Mouse (Mus musculus) embryonic facial prominence, embryonic 12.5 days (tissue): ENCODE measurements around the gene Prss50. TPM values are rescaled to one million over a fixed set of nuclear protein-coding genes. Genes with fewer than 3 reads are reported as not detected.

Source experiments
- ATAC-seq: fragments of 200-750 bp; cut with Nextera tagmentation; 2 replicates; pipeline ENCODE4 v1.8.0; 2017; ENCODE audit not compliant: insufficient number of reproducible peaks, insufficient read depth, low FRiP score, low TSS enrichment
- H3K27ac ChIP-seq: fragments of 300-500 bp; sonication (generic); 2 replicates; pipeline ENCODE4 v1.5.1; 2016; ENCODE audit warnings: mild to moderate bottlenecking
- H3K27me3 ChIP-seq: fragments of 300-500 bp; sonication (generic); 2 replicates; pipeline ENCODE4 v1.6.1; 2016; ENCODE audit warnings: mild to moderate bottlenecking, moderate library complexity
- H3K36me3 ChIP-seq: fragments of 300-500 bp; sonication (generic); 2 replicates; pipeline ENCODE4 v1.6.1; 2016; ENCODE audit warnings: mild to moderate bottlenecking
- H3K4me1 ChIP-seq: fragments of 300-500 bp; sonication (generic); 2 replicates; pipeline ENCODE4 v1.6.1; 2016
- H3K4me2 ChIP-seq: fragments of 300-500 bp; sonication (generic); replicated peaks from 2 replicates; pipeline ENCODE4 v1.6.1; 2016; ENCODE audit warnings: mild to moderate bottlenecking, moderate library complexity
- H3K4me3 ChIP-seq: fragments of 300-500 bp; sonication (generic); 2 replicates; pipeline ENCODE4 v1.5.1; 2016; ENCODE audit warnings: mild to moderate bottlenecking
- H3K9ac ChIP-seq: fragments of 300-500 bp; sonication (generic); 2 replicates; pipeline ENCODE4 v1.6.1; 2016; ENCODE audit warnings: mild to moderate bottlenecking, moderate library complexity
- H3K9me3 ChIP-seq: fragments of 300-500 bp; sonication (generic); 2 replicates; pipeline ENCODE4 v1.6.1; 2016; ENCODE audit warnings: mild to moderate bottlenecking, moderate library complexity
- WGBS: fragments of 180-500 bp; shearing (Covaris S2); methylation state at CpG from one replicate; pipeline ENCODE4 v1.1.7; 2016; 5-methylcytosine and 5-hydroxymethylcytosine counted together
- polyA plus RNA-seq: library from polyadenylated mRNA; unstranded; fragments of >200 nt; fragmentation: Nextera tagmentation; extraction: Ambion mirVana; gene quantifications from 2 replicates; pipeline ENCODE4 v1.2.1, GENCODE M21; 2016

Prss50 gene
- polyA plus RNA-seq, 1 experiment from 2014 or later, result 0.50 TPM

DNA sequence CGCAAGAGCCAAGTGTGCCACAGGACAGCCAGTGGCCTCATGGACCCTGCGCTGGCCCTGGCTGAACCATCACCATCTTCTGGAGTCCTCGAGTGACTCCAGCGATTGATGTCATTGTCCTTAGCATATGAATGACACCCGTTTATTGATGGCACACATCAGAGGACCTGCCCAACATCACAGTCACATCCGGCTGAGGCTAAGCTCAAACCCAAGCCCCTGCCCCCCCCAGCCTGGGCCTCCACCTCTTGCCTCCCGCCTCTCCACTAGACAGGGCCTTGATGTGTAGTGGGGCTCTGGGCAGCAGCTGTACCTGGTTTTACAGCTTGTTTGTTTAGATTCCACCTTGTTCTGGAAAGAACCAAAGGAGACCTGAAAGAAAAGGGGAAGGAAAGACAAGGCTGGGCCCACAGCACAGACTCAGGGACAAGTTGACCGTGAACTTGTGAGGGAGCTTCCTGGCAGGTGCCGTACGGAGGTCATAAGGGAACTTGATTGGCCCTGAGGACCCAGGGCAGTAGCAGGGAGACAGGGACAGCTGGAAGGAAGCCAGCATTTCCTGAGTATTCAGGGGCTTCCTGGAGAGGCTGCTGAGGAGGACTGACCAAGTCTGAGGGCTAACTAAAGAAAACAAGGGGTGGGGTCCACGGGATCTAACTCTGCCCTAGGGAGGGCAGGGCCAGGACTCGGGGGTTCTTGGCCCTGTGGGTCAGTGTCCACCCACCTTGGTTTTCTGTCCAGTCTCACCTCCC, 33.5 kb downstream of the Prss50 start:
- no peaks in the 10 kb centered on the region for H3K36me3 ChIP-seq
- no peak overlapping the region for H3K9ac ChIP-seq
- WGBS, result 81% methylated on average over 12 of the region's 12 CpGs
- no peaks in the 10 kb centered on the region for H3K9me3 ChIP-seq
- H3K27ac ChIP-seq, result no peak overlapping the region
- no peak overlapping the region for H3K4me3 ChIP-seq
- peaks cover 9% of the 10 kb centered on the region for H3K4me1 ChIP-seq
- H3K27me3 ChIP-seq, result peaks cover 3% of the 10 kb centered on the region; the same call in 1 of the 2 replicates
- H3K4me2 ChIP-seq, result no peak overlapping the region
- ATAC-seq, result no peak

DNA sequence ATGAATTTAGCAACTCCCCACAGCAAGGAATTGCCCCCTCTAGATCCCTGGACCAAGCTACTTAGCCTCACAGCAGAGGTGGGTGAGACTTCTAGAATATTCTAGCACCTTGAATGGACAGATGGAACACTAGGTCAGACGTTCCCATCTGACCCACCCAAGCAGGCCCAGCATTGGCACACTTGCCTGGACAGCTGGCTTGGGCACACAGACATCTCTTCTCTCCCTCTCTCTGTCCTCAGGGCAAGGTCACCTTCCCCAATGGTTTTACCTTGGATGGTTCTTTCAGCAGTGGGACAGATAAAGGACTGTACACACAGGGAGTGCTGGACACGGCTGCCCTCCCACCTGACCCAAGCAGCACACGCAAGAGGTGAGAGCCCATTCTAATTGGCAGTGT, 34.8 kb downstream of the Prss50 start:
- Histone ChIP-seq H3K4me1 (peaks cover 13% of the 10 kb centered on the region), H3K27me3 (peaks cover 3% of the 10 kb centered on the region; the same call in 1 of the 2 replicates), H3K4me3 (no peak overlapping the region), H3K9me3 (no peaks in the 10 kb centered on the region), H3K27ac (no peak overlapping the region), H3K36me3 (no peaks in the 10 kb centered on the region), H3K9ac (no peak overlapping the region), H3K4me2 (no peak overlapping the region)
- ATAC-seq, result no peak
- WGBS, result 86% methylated on average over 3 of the region's 3 CpGs

DNA sequence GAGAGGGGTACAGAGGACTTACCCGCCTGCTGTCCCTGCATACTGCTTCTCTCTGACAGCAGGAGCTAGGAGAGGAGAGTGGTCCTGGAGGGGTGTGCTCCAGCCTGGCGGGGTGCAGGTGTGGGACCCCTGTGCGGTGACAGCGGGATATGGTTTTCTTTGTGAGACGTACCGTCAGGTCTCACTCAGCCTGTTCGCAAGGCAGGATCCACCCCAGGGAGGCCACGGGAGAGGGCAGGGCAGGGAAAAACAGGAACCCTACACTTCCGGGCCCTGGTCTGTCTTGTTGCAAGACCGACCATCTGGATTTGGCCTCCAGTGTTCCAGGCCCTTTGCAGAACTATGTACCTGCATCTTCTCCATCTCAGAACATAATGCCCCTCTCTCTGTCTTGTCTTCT, 35.7 kb downstream of the Prss50 start:
- peaks cover 13% of the 10 kb centered on the region for H3K4me1 ChIP-seq
- H3K27ac ChIP-seq, result no peak overlapping the region
- no peak overlapping the region for H3K4me3 ChIP-seq
- H3K4me2 ChIP-seq, result no peak overlapping the region
- H3K9me3 ChIP-seq, result no peaks in the 10 kb centered on the region
- H3K9ac ChIP-seq, result no peak overlapping the region
- H3K36me3 ChIP-seq, result no peaks in the 10 kb centered on the region
- WGBS, result 68% methylated on average over 10 of the region's 10 CpGs
- ATAC-seq, result no peak
- peaks cover 3% of the 10 kb centered on the region; the same call in 1 of the 2 replicates for H3K27me3 ChIP-seq

DNA sequence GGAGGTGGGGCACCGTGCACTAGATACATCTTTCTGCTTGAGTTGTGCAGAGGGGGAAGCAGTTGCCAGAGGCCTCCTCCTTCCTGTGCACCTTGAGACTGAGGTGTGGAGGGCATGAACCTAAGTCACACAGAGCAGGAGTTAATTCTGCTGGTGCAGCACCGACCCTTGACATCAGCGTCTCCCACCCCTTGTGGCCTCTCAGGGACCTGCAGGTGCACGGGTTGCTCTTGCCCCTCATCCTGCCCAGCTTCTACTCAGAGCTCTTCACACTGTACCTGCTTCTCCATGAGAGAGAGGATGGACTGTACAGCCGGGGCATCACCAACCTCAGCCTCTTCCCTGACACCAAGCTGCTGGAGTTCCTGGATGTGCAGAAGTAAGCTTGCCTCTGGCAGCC, 37.7 kb downstream of the Prss50 start:
- H3K4me1 ChIP-seq, result peaks cover 13% of the 10 kb centered on the region
- H3K4me3 ChIP-seq, result no peak overlapping the region
- WGBS, result 65% methylated on average over 5 of the region's 5 CpGs
- no peaks in the 10 kb centered on the region for H3K36me3 ChIP-seq
- 0 out of 2 replicates have a peak, but pooled peaks cover 3% of the 10 kb centered on the region for H3K27me3 ChIP-seq
- H3K27ac ChIP-seq, result no peak overlapping the region
- no peaks in the 10 kb centered on the region for H3K9me3 ChIP-seq
- H3K9ac ChIP-seq, result no peak overlapping the region
- no peak overlapping the region for H3K4me2 ChIP-seq
- no peak for ATAC-seq

DNA sequence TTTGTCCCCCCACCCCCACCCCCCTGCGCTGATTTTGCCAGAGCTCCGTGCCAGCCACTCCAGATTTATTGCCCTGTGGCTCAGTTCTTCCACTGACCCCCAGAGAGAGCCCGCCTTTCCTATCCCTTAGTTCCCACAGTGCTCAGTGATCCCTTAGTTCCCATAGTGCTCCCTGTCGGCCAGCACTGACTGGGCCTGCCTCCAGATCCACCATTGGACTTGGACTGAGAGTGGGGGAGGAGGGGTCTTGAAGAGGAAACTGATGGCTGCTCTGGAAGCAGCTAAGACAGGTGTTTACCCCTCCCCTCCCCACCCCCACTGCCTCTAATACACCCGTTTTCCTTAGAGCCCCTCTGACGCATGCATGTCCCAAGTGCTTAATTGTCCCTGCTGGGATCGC, 38.2 kb downstream of the Prss50 start:
- H3K27ac ChIP-seq, result 0 out of 2 replicates have a peak overlapping the region, but pooled peaks have one; percentile 13
- H3K36me3 ChIP-seq, result no peaks in the 10 kb centered on the region
- H3K9ac ChIP-seq, result no peak overlapping the region
- no peaks in the 10 kb centered on the region for H3K9me3 ChIP-seq
- 15% methylated on average over 7 of the region's 7 CpGs for WGBS
- H3K4me1 ChIP-seq, result peaks cover 13% of the 10 kb centered on the region
- H3K27me3 ChIP-seq, result 0 out of 2 replicates have a peak, but pooled peaks cover 3% of the 10 kb centered on the region
- peak overlapping the region; percentile 12; the same call in 1 of the 2 replicates for H3K4me3 ChIP-seq
- no peak for ATAC-seq
- peak overlapping the region; percentile 28 for H3K4me2 ChIP-seq

DNA sequence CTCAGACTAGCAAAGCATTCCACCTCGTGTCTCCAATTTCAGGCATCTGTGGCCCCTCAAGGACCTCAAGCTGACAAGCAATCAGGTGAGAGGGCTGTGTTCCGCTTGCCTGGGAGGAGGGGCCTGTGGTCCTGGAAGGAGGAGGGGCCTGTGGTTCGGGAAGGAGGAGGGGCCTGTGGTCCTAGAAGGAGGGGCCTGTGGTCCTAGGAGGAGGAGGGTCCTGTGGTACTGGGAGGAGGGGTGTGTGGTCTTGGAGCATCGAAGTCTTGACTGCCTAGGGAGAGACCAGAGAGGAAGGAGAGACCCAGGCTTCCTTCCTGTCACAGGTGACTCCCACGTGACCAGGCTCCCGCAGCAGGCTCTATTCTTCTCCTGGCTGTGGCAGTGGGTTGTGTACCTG, 38.8 kb downstream of the Prss50 start:
- H3K4me3 ChIP-seq, result peak overlapping the region; percentile 12; the same call in 1 of the 2 replicates
- H3K9me3 ChIP-seq, result no peaks in the 10 kb centered on the region
- H3K9ac ChIP-seq, result no peak overlapping the region
- 0 out of 2 replicates have a peak overlapping the region, but pooled peaks have one; percentile 13 for H3K27ac ChIP-seq
- no peaks in the 10 kb centered on the region for H3K36me3 ChIP-seq
- peaks cover 13% of the 10 kb centered on the region for H3K4me1 ChIP-seq
- peak overlapping the region; percentile 28 for H3K4me2 ChIP-seq
- WGBS, result 4% methylated on average over 6 of the region's 6 CpGs
- no peak for ATAC-seq
- 0 out of 2 replicates have a peak, but pooled peaks cover 3% of the 10 kb centered on the region for H3K27me3 ChIP-seq

DNA sequence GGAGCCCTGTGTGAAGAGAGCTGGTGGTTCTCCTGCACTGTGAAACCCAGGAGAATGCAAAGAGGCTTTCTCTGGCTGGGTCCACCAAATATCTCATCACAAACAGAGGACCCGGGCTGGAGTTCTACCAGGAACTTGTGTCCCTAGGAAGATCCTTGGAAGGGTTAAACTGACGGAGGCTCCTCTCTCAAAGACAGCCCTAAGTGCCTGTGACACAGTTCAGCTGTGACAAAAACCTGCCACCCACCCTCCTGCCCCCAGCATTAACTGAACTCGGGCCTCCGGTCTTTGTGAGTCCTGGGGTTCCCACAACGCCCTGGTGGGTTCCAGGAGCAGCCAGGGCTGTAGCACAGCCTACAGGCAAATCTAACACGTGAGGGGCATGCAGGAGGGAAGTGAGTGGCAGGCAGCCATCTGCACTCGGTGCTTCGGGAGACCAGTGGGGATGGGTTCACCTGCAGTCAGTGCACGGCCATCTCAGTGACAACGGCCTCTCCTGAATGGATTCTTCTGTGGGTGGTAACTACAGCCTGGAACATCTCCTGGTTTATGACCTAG, 41.8 kb downstream of the Prss50 start:
- no peaks in the 10 kb centered on the region for H3K36me3 ChIP-seq
- H3K27ac ChIP-seq, result no peak overlapping the region
- H3K9ac ChIP-seq, result no peak overlapping the region
- no peak overlapping the region for H3K4me3 ChIP-seq
- no peak for ATAC-seq
- H3K4me2 ChIP-seq, result no peak overlapping the region
- H3K9me3 ChIP-seq, result no peaks in the 10 kb centered on the region
- H3K27me3 ChIP-seq, result no peaks in the 10 kb centered on the region
- WGBS, result 61% methylated on average over 10 of the region's 10 CpGs
- peaks cover 13% of the 10 kb centered on the region for H3K4me1 ChIP-seq

DNA sequence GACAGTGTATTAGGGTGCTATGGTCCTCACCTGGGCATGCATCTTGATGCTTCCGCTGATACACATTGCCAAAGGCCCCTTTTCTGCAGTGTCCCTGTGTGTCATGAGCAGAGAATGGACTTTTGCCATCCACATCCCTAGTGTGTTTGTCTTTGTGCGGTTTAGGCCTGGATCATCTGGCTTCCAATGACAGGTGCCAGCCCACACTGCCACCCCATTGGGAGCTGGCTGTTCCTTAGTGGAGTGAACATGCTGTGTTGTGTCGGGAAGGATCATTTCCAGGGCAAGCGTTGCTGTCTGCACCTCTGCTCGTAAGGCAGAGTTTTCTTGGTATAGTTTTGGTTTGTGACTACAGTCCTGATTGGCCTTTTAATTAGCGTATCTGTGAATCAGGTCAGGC, 43.4 kb downstream of the Prss50 start:
- Histone ChIP-seq H3K9ac (no peak overlapping the region), H3K4me2 (no peak overlapping the region), H3K9me3 (no peaks in the 10 kb centered on the region), H3K4me3 (no peak overlapping the region), H3K27me3 (no peaks in the 10 kb centered on the region), H3K36me3 (no peaks in the 10 kb centered on the region), H3K4me1 (peaks cover 4% of the 10 kb centered on the region), H3K27ac (no peak overlapping the region)
- no peak for ATAC-seq
- WGBS, result 88% methylated on average over 6 of the region's 6 CpGs

DNA sequence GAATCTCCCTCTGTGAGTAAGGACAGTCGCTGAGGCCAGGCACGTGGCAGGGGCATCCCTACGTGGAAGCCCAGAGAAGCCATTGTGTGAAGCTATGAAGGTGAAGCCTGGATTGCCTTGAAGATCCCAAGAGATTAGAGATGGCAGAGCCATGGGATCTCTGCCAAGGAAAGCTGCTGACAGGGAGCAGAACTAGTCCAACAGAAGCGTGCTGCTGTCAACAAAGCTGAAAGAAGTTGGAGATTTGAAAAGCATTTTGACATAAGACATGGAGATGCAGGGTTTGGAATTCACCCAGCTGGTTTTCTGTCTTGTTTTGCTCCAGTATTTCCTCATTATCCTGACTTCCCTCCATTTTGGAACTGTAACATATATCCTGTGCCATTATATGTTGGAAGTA, 44.5 kb downstream of the Prss50 start:
- H3K4me3 ChIP-seq, result no peak overlapping the region
- H3K9ac ChIP-seq, result no peak overlapping the region
- H3K27me3 ChIP-seq, result no peaks in the 10 kb centered on the region
- no peaks in the 10 kb centered on the region for H3K36me3 ChIP-seq
- 79% methylated on average over 4 of the region's 4 CpGs for WGBS
- no peak overlapping the region for H3K27ac ChIP-seq
- H3K9me3 ChIP-seq, result no peaks in the 10 kb centered on the region
- H3K4me2 ChIP-seq, result no peak overlapping the region
- H3K4me1 ChIP-seq, result no peaks in the 10 kb centered on the region
- no peak for ATAC-seq

DNA sequence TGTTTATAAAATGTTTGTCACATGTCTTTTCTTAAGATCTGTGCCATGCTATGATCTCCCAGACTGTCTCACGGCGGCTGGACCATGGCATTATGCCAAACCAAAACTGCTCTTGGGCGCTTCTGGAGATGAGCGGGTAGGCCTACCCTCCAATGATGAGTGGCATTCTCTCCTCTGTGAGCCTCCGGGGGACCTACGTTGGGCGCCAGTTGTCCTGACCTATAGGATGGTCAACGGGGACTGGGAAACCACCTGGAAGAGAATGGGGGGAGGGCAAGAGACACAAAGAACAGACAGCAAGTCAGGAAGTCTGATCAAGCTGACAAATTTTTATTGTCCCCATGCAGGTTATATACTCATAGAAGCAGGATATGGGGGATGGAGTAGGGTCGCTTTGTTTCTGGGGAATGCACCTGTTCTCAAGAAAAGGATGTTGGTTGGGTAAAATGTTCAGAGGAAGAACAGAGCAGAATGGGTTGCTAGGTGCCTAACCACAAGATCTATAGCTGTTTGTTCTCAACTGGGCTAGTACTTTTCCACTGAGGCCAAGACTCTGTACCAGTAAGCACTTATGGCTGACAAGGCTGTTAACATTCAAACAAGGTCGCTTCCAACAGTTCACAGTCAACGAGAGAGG, 49.6 kb downstream of the Prss50 start:
- Histone ChIP-seq H3K36me3 (no peaks in the 10 kb centered on the region), H3K4me2 (no peak overlapping the region), H3K27ac (no peak overlapping the region), H3K27me3 (no peaks in the 10 kb centered on the region), H3K9me3 (no peaks in the 10 kb centered on the region), H3K9ac (no peak overlapping the region), H3K4me1 (no peaks in the 10 kb centered on the region), H3K4me3 (no peak overlapping the region)
- no peak for ATAC-seq
- 92% methylated on average over 11 of the region's 11 CpGs for WGBS

DNA sequence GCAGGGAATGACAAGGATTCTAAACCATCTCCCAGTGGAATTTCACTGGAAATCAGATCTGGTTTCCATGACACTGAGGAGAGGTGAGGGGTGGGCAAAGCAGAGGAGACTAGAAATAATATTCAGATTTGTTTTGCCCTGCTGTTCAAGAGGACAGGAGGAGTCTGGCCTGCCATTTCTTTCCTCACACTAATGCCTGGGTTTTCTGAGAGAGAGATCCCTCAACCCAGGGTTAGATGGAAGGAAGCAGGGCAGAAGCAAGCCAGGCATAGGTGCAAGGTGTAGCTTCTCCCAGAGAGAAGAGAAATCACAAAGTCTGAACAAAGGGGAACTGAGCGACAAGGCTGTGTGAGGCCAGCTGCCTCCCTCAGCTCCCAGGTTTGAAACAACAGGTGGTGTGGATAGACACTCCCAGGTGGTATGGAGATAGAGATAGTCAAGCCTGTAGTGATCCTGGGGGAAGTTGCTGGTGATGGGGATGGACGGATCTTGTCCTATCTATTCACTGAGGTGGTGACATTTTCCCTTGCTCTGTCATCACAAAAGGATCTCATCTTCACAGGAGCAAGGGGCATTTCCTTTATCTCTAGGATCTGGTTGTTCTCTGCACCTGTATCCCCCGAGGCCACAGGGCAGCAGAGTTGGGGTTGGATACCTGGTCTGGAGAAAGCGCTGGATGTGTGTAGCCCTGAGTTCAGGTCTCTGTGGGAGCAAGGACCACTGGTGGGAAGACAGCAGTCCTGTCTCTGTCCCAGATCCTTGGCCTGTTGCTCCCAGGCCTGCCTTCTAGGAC, 50.3 kb downstream of the Prss50 start:
- no peaks in the 10 kb centered on the region for H3K4me1 ChIP-seq
- H3K27me3 ChIP-seq, result no peaks in the 10 kb centered on the region
- 76% methylated on average over 4 of the region's 4 CpGs for WGBS
- H3K9me3 ChIP-seq, result no peaks in the 10 kb centered on the region
- H3K4me2 ChIP-seq, result no peak overlapping the region
- no peak overlapping the region for H3K4me3 ChIP-seq
- H3K36me3 ChIP-seq, result no peaks in the 10 kb centered on the region
- no peak overlapping the region for H3K27ac ChIP-seq
- ATAC-seq, result no peak
- H3K9ac ChIP-seq, result no peak overlapping the region
